Mouse (Mus musculus): ENCODE results near the gene Dpf1. TPM values are rescaled to one million over a fixed set of nuclear protein-coding genes. Genes with fewer than 3 reads are reported as not detected.

The Dpf1 gene
- 2.6 and 3.9 TPM in 2 replicates for polyA plus RNA-seq (2015; fragmentation: Nextera tagmentation; extraction: Ambion mirVana)

DNA sequence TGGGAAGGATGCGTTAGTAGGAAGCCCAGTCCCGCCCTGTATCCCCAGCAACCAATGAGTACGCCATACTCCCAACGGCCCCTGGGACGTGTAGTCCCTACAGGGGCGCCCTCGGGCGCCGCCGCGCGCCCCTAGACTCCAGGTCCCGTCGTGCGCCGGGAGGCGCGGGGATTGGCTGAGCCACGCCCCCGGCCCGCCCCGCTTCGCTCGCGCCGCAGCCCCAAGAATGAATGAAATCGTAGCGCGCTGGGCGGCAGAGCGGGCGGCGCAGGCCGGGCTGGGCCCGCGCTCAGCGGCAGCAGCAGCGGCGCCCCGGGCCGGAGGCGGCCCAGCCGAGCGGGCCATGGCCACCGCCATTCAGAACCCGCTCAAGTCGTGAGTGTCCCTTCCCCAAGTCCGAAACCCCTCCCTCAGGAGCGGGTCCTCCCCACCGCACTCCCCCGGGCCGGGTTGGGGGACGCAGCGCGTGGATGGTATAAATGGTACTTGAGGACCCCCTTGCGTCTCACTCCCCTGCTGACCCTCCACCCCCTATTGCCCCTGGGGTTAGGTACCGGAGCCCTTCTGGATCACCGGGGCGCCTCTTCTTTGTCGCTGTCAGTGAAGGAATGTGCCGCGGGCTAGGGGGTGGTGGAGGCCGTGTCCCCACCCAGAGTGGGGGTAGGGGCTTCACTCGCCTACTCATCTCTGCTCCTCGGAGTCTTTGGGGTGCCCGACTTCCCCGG is at the start of gene Dpf1:
Dpf1 (plus strand) TSS at position 214 of the 725 bp plus-strand sequence.
- Histone ChIP-seq H3K9me3 (replicated peaks) (no peaks in the 10 kb centered on the region), H3K36me3 (no peaks in the 10 kb centered on the region), H3K4me1 (replicated peaks) (peaks cover 35% of the 10 kb centered on the region), H3K9ac (peak within 1 kb of the TSS; percentile 43), H3K4me2 (peak within 1 kb of the TSS; percentile 97), H3K27me3 (peaks cover 72% of the 10 kb centered on the region), H3K4me3 (peak within 1 kb of the TSS; percentile 61), H3K27ac (no peak within 1 kb of the TSS)
- peak; percentile 80 for ATAC-seq (replicated peaks; ENCODE audit: insufficient number of reproducible peaks, insufficient read depth, low FRiP score, low read depth)
- WGBS: under 1% methylated on average over 67 of the region's 67 CpGs

GRCm38 (mm10) chr7:29255875-29256274 is 47.9 kb upstream of the Dpf1 start:
- H3K36me3 ChIP-seq: 0 out of 2 replicates have a peak, but pooled peaks cover 3% of the 10 kb centered on the region
- 75% methylated on average over 4 of the region's 4 CpGs for WGBS
- no peaks in the 10 kb centered on the region for H3K9me3 ChIP-seq (replicated peaks)
- no peak overlapping the region for H3K4me2 ChIP-seq
- no peak overlapping the region for H3K9ac ChIP-seq
- no peak for ATAC-seq (replicated peaks; ENCODE audit: insufficient number of reproducible peaks, insufficient read depth, low FRiP score, low read depth)
- H3K27me3 ChIP-seq: no peaks in the 10 kb centered on the region
- H3K4me3 ChIP-seq: no peak overlapping the region
- peaks cover 10% of the 10 kb centered on the region; the same call in 1 of the 2 replicates for H3K4me1 ChIP-seq (replicated peaks)
- no peak overlapping the region for H3K27ac ChIP-seq

- Histone ChIP-seq H3K36me3 (0 out of 2 replicates have a peak, but pooled peaks cover 3% of the 10 kb centered on the region), H3K4me1 (replicated peaks) (peaks cover 15% of the 10 kb centered on the region), H3K27ac (no peak overlapping the region; the same call in 1 of the 2 replicates), H3K4me3 (no peak overlapping the region), H3K9me3 (replicated peaks) (no peaks in the 10 kb centered on the region), H3K4me2 (no peak overlapping the region), H3K9ac (no peak overlapping the region), H3K27me3 (no peaks in the 10 kb centered on the region)
- 86% methylated on average over 1 of the region's 1 CpGs for WGBS
- no peak; the same call in 1 of the 2 replicates for ATAC-seq (replicated peaks; ENCODE audit: insufficient number of reproducible peaks, insufficient read depth, low FRiP score, low read depth)
These were observed 46.4 kb upstream of the Dpf1 start for GRCm38 (mm10) chr7:29257368-29257767.

GRCm38 (mm10) chr7:29259781-29260730 is 43.7 kb upstream of the Dpf1 start:
- Histone ChIP-seq H3K4me3 (no peak overlapping the region), H3K27me3 (no peaks in the 10 kb centered on the region), H3K27ac (no peak overlapping the region), H3K4me1 (replicated peaks) (peaks cover 22% of the 10 kb centered on the region), H3K9me3 (replicated peaks) (no peaks in the 10 kb centered on the region), H3K9ac (no peak overlapping the region), H3K36me3 (0 out of 2 replicates have a peak, but pooled peaks cover 3% of the 10 kb centered on the region), H3K4me2 (no peak overlapping the region)
- 77% methylated on average over 10 of the region's 10 CpGs for WGBS
- ATAC-seq (replicated peaks; ENCODE audit: insufficient number of reproducible peaks, insufficient read depth, low FRiP score, low read depth): no peak

DNA sequence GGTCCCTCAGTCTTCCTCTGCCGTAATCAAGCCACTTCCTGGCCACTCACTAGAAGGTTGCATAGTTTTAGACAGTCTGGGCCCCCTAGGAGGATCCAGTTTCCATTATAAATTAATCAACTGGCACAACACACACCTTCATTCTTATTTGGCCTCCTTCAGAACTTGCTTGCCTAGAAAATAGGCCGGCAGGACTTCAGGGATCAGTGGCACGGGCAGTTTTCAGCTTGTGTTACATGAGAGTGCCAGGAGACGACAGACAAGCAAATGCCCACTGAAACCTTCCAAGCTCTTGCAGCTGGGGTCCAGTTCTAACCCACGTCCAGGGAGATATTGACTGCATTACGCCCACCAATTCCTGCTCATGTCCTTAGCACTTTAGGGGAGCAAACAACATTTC is 41.6 kb upstream of the Dpf1 start:
- H3K27me3 ChIP-seq: no peaks in the 10 kb centered on the region
- 0 out of 2 replicates have a peak, but pooled peaks cover 3% of the 10 kb centered on the region for H3K36me3 ChIP-seq
- peak overlapping the region; percentile 31; the same call in 1 of the 2 replicates for H3K27ac ChIP-seq
- H3K9me3 ChIP-seq (replicated peaks): no peaks in the 10 kb centered on the region
- no peak overlapping the region for H3K4me2 ChIP-seq
- no peak for ATAC-seq (replicated peaks; ENCODE audit: insufficient number of reproducible peaks, insufficient read depth, low FRiP score, low read depth)
- WGBS: 52% methylated on average over 6 of the region's 6 CpGs
- no peak overlapping the region for H3K9ac ChIP-seq
- H3K4me1 ChIP-seq (replicated peaks): peaks cover 34% of the 10 kb centered on the region
- H3K4me3 ChIP-seq: no peak overlapping the region

- WGBS: 90% methylated on average over 3 of the region's 3 CpGs
- no peak overlapping the region for H3K4me3 ChIP-seq
- H3K27me3 ChIP-seq: no peaks in the 10 kb centered on the region
- H3K9me3 ChIP-seq (replicated peaks): no peaks in the 10 kb centered on the region
- no peak overlapping the region for H3K27ac ChIP-seq
- 0 out of 2 replicates have a peak, but pooled peaks cover 3% of the 10 kb centered on the region for H3K36me3 ChIP-seq
- no peak overlapping the region for H3K9ac ChIP-seq
- ATAC-seq (replicated peaks; ENCODE audit: insufficient number of reproducible peaks, insufficient read depth, low FRiP score, low read depth): no peak
- peaks cover 29% of the 10 kb centered on the region for H3K4me1 ChIP-seq (replicated peaks)
- H3K4me2 ChIP-seq: no peak overlapping the region
These were observed 39.9 kb upstream of the Dpf1 start for GRCm38 (mm10) chr7:29263831-29264230.

GRCm38 (mm10) chr7:29265636-29266035 is 38.1 kb upstream of the Dpf1 start:
- Histone ChIP-seq H3K9ac (no peak overlapping the region), H3K27me3 (no peaks in the 10 kb centered on the region), H3K4me3 (no peak overlapping the region), H3K36me3 (no peaks in the 10 kb centered on the region), H3K27ac (no peak overlapping the region), H3K4me2 (no peak overlapping the region), H3K9me3 (replicated peaks) (no peaks in the 10 kb centered on the region), H3K4me1 (replicated peaks) (peaks cover 25% of the 10 kb centered on the region)
- ATAC-seq (replicated peaks; ENCODE audit: insufficient number of reproducible peaks, insufficient read depth, low FRiP score, low read depth): no peak
- WGBS: 74% methylated on average over 7 of the region's 7 CpGs

DNA sequence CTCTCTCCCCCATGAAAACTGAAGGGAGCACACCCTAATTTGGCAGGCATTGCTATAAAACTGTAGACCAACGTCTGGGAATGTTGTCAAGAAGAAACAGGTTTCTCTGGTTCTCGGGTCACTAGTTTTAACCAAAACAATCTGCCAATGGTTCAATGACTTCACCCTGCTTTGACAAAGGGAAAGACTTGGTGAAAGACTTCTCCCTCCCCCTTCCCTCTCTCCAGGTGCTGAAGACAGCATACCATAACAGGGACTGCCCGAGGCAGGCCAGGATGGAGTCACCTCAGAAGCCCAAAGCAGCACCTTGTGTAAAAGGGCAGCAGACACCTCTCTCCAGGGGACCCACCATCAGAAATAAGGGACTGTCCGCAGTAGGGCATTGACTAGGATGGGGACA is 36.8 kb upstream of the Dpf1 start:
- no peaks in the 10 kb centered on the region for H3K27me3 ChIP-seq
- no peak overlapping the region for H3K4me2 ChIP-seq
- H3K27ac ChIP-seq: no peak overlapping the region
- 72% methylated on average over 4 of the region's 4 CpGs for WGBS
- H3K9ac ChIP-seq: no peak overlapping the region
- no peak for ATAC-seq (replicated peaks; ENCODE audit: insufficient number of reproducible peaks, insufficient read depth, low FRiP score, low read depth)
- no peaks in the 10 kb centered on the region for H3K36me3 ChIP-seq
- H3K9me3 ChIP-seq (replicated peaks): no peaks in the 10 kb centered on the region
- peaks cover 35% of the 10 kb centered on the region for H3K4me1 ChIP-seq (replicated peaks)
- no peak overlapping the region for H3K4me3 ChIP-seq

- H3K4me1 ChIP-seq (replicated peaks): peaks cover 35% of the 10 kb centered on the region
- H3K36me3 ChIP-seq: no peaks in the 10 kb centered on the region
- no peak overlapping the region for H3K4me2 ChIP-seq
- no peak for ATAC-seq (replicated peaks; ENCODE audit: insufficient number of reproducible peaks, insufficient read depth, low FRiP score, low read depth)
- 81% methylated on average over 4 of the region's 4 CpGs for WGBS
- H3K9ac ChIP-seq: no peak overlapping the region
- H3K4me3 ChIP-seq: no peak overlapping the region
- no peaks in the 10 kb centered on the region for H3K9me3 ChIP-seq (replicated peaks)
- no peaks in the 10 kb centered on the region for H3K27me3 ChIP-seq
- peak overlapping the region; percentile 8; the same call in 1 of the 2 replicates for H3K27ac ChIP-seq
These were observed 33.3 kb upstream of the Dpf1 start for GRCm38 (mm10) chr7:29270445-29270844.

- no peaks in the 10 kb centered on the region for H3K9me3 ChIP-seq (replicated peaks)
- H3K9ac ChIP-seq: no peak overlapping the region
- peak overlapping the region; percentile 41 for H3K4me2 ChIP-seq
- no peak overlapping the region for H3K4me3 ChIP-seq
- no peaks in the 10 kb centered on the region for H3K36me3 ChIP-seq
- no peaks in the 10 kb centered on the region for H3K27me3 ChIP-seq
- H3K27ac ChIP-seq: peak overlapping the region; percentile 75
- peak; percentile 57 for ATAC-seq (replicated peaks; ENCODE audit: insufficient number of reproducible peaks, insufficient read depth, low FRiP score, low read depth)
- H3K4me1 ChIP-seq (replicated peaks): peaks cover 31% of the 10 kb centered on the region
- 37% methylated on average over 8 of the region's 8 CpGs for WGBS
These were observed 31.9 kb upstream of the Dpf1 start for GRCm38 (mm10) chr7:29271687-29272465.
